ENCODE assay signal across 8 mouse cellular contexts in genomic region chrX:48208519-48209185, GRCm38 (mm10). TPM values are rescaled to one million over a fixed set of nuclear protein-coding genes. Genes with fewer than 3 reads are reported as not detected.
DNase-seq lines count a peak whose midpoint lies in the region; ATAC-seq lines count a peak whose summit lies in the region.

Zdhhc9 (minus strand) TSS chrX:48208878.

- H3K27ac ChIP-seq in hindbrain, embryonic 16.5 days (ENCODE audit: low read depth, low read length), result peak within 1 kb of the TSS; percentile 81
- peak within 1 kb of the TSS; percentile 61 for H3K27ac ChIP-seq in macrophage

- H3K4me3 ChIP-seq in hindbrain, embryonic 16.5 days (ENCODE audit: low read length), result peak within 1 kb of the TSS; percentile 60
- H3K4me3 ChIP-seq in macrophage (ENCODE audit: inconsistent target), result peak within 1 kb of the TSS; percentile 42

- peak; percentile 98 for ATAC-seq in hindbrain, embryonic 16.5 days

- peak; percentile 89 for DNase-seq in T-cell, adult 2 months (ENCODE audit: low spot score)
- DNase-seq in cerebellum, postnatal 36 days, result peak; percentile 84 to 89
- DNase-seq in gastrocnemius, adult 18-20 months (ENCODE audit: low spot score), result peak; percentile 81
- peak; percentile 84 to 86 for DNase-seq in left cerebral cortex, adult 18-20 months (ENCODE audit: low spot score in 2 of 2)
- DNase-seq in right cerebral cortex, adult 18-20 months, result peak; percentile 88
- DNase-seq in urinary bladder, postnatal 10 days (ENCODE audit: low spot score), result peak; percentile 33

- H3K79me2 ChIP-seq in macrophage (ENCODE audit: inconsistent target), result peaks cover 32% of the 10 kb centered on the region

- H3K36me3 ChIP-seq in hindbrain, embryonic 16.5 days (ENCODE audit: control insufficient read depth, insufficient read depth, low read length), result no peaks in the 10 kb centered on the region
- H3K36me3 ChIP-seq in macrophage (ENCODE audit: inconsistent target), result no peaks in the 10 kb centered on the region

- peak within 1 kb of the TSS; percentile 61 for H3K4me2 ChIP-seq in hindbrain, embryonic 16.5 days (ENCODE audit: low read length)

- no peaks in the 10 kb centered on the region; the same call in 1 of the 2 replicates for H3K4me1 ChIP-seq in hindbrain, embryonic 16.5 days (ENCODE audit: control insufficient read depth, insufficient read depth, low read depth, low read length)

- H3K27me3 ChIP-seq in hindbrain, embryonic 16.5 days (replicated peaks; ENCODE audit: control insufficient read depth, insufficient read depth, low read length), result no peaks in the 10 kb centered on the region

- 28% methylated on average over 33 of the region's 34 CpGs for WGBS in hindbrain, embryonic 16.5 days
- WGBS in macrophage (ENCODE audit: missing documents), result 24% methylated on average over 32 of the region's 34 CpGs

- H3K9me3 ChIP-seq in hindbrain, embryonic 16.5 days (ENCODE audit: control insufficient read depth, low read length), result no peaks in the 10 kb centered on the region

- peak within 1 kb of the TSS; percentile 74 for H3K9ac ChIP-seq in hindbrain, embryonic 16.5 days (ENCODE audit: low read depth, low read length)

RNA-seq across cellular contexts. Expression of gene Zdhhc9, which starts in this region (rescaled TPM):
- total RNA-seq in gastrocnemius, adult 18-20 months (2021), result 1 to 10 TPM; 7.9 to 8.8 TPM
- polyA plus RNA-seq in hindbrain, embryonic 16.5 days (2015; fragmentation: Nextera tagmentation; extraction: Ambion mirVana), result 6.6 and 9.1 TPM in 2 replicates
- total RNA-seq in left cerebral cortex, adult 18-20 months (2021), result 10 to 100 TPM; 44.0 to 45.8 TPM
- 10 to 100 TPM in 22 of 26 experiments, 1 to 10 TPM in 4; 4.8 to 65.1 (median 30.3) TPM for total RNA-seq in macrophage (2018; cell fraction: chromatin; rRNA removed)
- 10 to 100 TPM; 38.4 to 62.5 (median 51.0) TPM for total RNA-seq in macrophage (2018; cell fraction: cytosol; rRNA removed)
- total RNA-seq in macrophage (2018; cell fraction: nucleus; rRNA removed), result 10 to 100 TPM; 16.1 to 95.4 (median 45.5) TPM
- 31.7 to 69.9 TPM (median 45.2 TPM) in 3 replicates for polyA plus RNA-seq in macrophage (2018)

Comparison
In these comparisons a context has a peak if more than half of its experiments do, and no peak if none do; other contexts are left out.
1. Peak in every context shown above with its lines: DNase-seq, ATAC-seq, H3K4me3 ChIP-seq and H3K27ac ChIP-seq.
2. RNA of gene Zdhhc9 (total RNA-seq): 44.0 to 45.8 TPM in left cerebral cortex, adult 18-20 months; 7.9 to 8.8 TPM in gastrocnemius, adult 18-20 months; every median in the first group is over 4 times any median in the second.
3. DNase-seq: peak in every context shown above with its lines; median percentile 89 in T-cell, adult 2 months; 88 in right cerebral cortex, adult 18-20 months; 86 in cerebellum, postnatal 36 days; 85 in left cerebral cortex, adult 18-20 months; 81 in gastrocnemius, adult 18-20 months; 33 in urinary bladder, postnatal 10 days.